Mouse (Mus musculus) embryo, embryonic 10.5 days (tissue): ENCODE results near the gene Ap1s3.

ENCODE experiments used
- DNase-seq: peaks from one replicate; pipeline ENCODE4 v3.0.0-alpha.2; 2015; ENCODE audit warnings: low spot score

Ap1s3 gene

GRCm38 (mm10) chr1:79671543-79672337 is at the start of gene Ap1s3:
Gene Ap1s3 (minus strand): TSS chr1:79671972.
- DNase-seq: peak; percentile 73

GRCm38 (mm10) chr1:79714152-79714923 is 42.6 kb upstream of the Ap1s3 start:
- no peak for DNase-seq

- no peak for DNase-seq
Observed at GRCm38 (mm10) chr1:79713081-79713480, 41.3 kb upstream of the Ap1s3 start.

GRCm38 (mm10) chr1:79711147-79712126 is 39.7 kb upstream of the Ap1s3 start:
- no peak for DNase-seq

GRCm38 (mm10) chr1:79710678-79711077 is 38.9 kb upstream of the Ap1s3 start:
- no peak for DNase-seq

GRCm38 (mm10) chr1:79710216-79710615 is 38.4 kb upstream of the Ap1s3 start:
- DNase-seq: no peak

GRCm38 (mm10) chr1:79707383-79707782 is 35.6 kb upstream of the Ap1s3 start:
- no peak for DNase-seq

- no peak for DNase-seq
Observed at GRCm38 (mm10) chr1:79706707-79707106, 34.9 kb upstream of the Ap1s3 start.

GRCm38 (mm10) chr1:79704672-79705071 is 32.9 kb upstream of the Ap1s3 start:
- no peak for DNase-seq

- no peak for DNase-seq
Observed at GRCm38 (mm10) chr1:79703520-79703919, 31.7 kb upstream of the Ap1s3 start.

GRCm38 (mm10) chr1:79698506-79698905 is 26.7 kb upstream of the Ap1s3 start:
- no peak for DNase-seq

GRCm38 (mm10) chr1:79697382-79697781 is 25.6 kb upstream of the Ap1s3 start:
- peak; percentile 21 for DNase-seq

GRCm38 (mm10) chr1:79696933-79697332 is 25.2 kb upstream of the Ap1s3 start:
- no peak for DNase-seq

- DNase-seq: no peak
Observed at GRCm38 (mm10) chr1:79692482-79692881, 20.7 kb upstream of the Ap1s3 start.

- DNase-seq: no peak
Observed at GRCm38 (mm10) chr1:79687254-79687653, 15.5 kb upstream of the Ap1s3 start.

GRCm38 (mm10) chr1:79684027-79684426 is 12.3 kb upstream of the Ap1s3 start:
- DNase-seq: no peak

GRCm38 (mm10) chr1:79682936-79683335 is 11.2 kb upstream of the Ap1s3 start:
- DNase-seq: peak; percentile 13

GRCm38 (mm10) chr1:79680777-79681176 is 9.0 kb upstream of the Ap1s3 start:
- no peak for DNase-seq

GRCm38 (mm10) chr1:79678117-79678684 is 6.4 kb upstream of the Ap1s3 start:
- DNase-seq: no peak

GRCm38 (mm10) chr1:79675716-79676115 is 3.9 kb upstream of the Ap1s3 start:
- DNase-seq: no peak

- peak; percentile 9 for DNase-seq
Observed at GRCm38 (mm10) chr1:79671196-79671542, 603 bp downstream of the Ap1s3 start.
